Mouse (Mus musculus) spleen, adult 2 months (tissue): ENCODE measurements around the gene Tfb2m. TPM values are rescaled to one million over a fixed set of nuclear protein-coding genes. Genes with fewer than 3 reads are reported as not detected.
A peak's percentile ranks its signal among the peaks of the same experiment; 100 is the strongest.

Experiments
- DNase-seq, 2 experiments: peaks; one replicate each; pipeline versions ENCODE4 v3.0.0 to v3.0.0-alpha.2; 2012 to 2021; ENCODE audit warnings: low spot score in 2 of 2, low read depth in 1 of 2
- H3K27ac ChIP-seq: fragments of 200-500 bp; 2 replicates; pipeline ENCODE4 v1.5.1; 2012; ENCODE audit warnings: low read length, inconsistent platforms; ENCODE audit not compliant: insufficient read depth
- H3K27me3 ChIP-seq: fragments of 200-500 bp; 2 replicates; pipeline ENCODE4 v1.6.1; 2012; ENCODE audit warnings: mild to moderate bottlenecking, moderate library complexity, low read length, inconsistent platforms; ENCODE audit not compliant: control insufficient read depth, insufficient read depth
- H3K36me3 ChIP-seq: fragments of 200-500 bp; 2 replicates; pipeline ENCODE4 v1.6.1; 2012; ENCODE audit warnings: mild to moderate bottlenecking, low read length, inconsistent platforms; ENCODE audit not compliant: control insufficient read depth, insufficient read depth
- H3K4me1 ChIP-seq: fragments of 200-500 bp; 2 replicates; pipeline ENCODE4 v1.6.1; 2011; ENCODE audit warnings: inconsistent platforms; ENCODE audit not compliant: control insufficient read depth, insufficient read depth, insufficient read length
- H3K4me3 ChIP-seq: fragments of 200-500 bp; 2 replicates; pipeline ENCODE4 v1.5.1; 2011; ENCODE audit warnings: mild to moderate bottlenecking, inconsistent platforms; ENCODE audit not compliant: insufficient read depth, insufficient read length; ENCODE audit errors: extremely low read depth
- CTCF ChIP-seq: fragments of 200-500 bp; IDR thresholded peaks from 2 replicates; pipeline ENCODE4 v1.5.1; 2011; ENCODE audit warnings: mild to moderate bottlenecking, inconsistent platforms; ENCODE audit not compliant: insufficient read depth, insufficient read length, insufficient replicate concordance; ENCODE audit errors: extremely low read depth
- POLR2A ChIP-seq: fragments of 200-500 bp; IDR thresholded peaks from 2 replicates; pipeline ENCODE4 v1.6.1; 2011; ENCODE audit warnings: low read depth, low read length, inconsistent platforms
- WGBS: fragments of 180-500 bp; shearing (Covaris S2); methylation state at CpG from one replicate; pipeline ENCODE4 v1.1.7; 2018; 5-methylcytosine and 5-hydroxymethylcytosine counted together
- polyA plus RNA-seq: library from polyadenylated mRNA; depleted of rRNA; stranded (reverse); fragments of >200 nt; gene quantifications from 2 replicates; pipeline ENCODE4 v1.2.3, GENCODE M21; 2012

The Tfb2m gene
- polyA plus RNA-seq, 1 experiment, result 4.4 TPM

- no peak for TF ChIP-seq CTCF
- no peak for TF ChIP-seq POLR2A
- Histone ChIP-seq H3K4me1 (no peaks in the 10 kb centered on the region; the same call in none of the 2 replicates), H3K27me3 (no peaks in the 10 kb centered on the region), H3K36me3 (peaks cover 4% of the 10 kb centered on the region; the same call in 1 of the 2 replicates), H3K27ac (no peak overlapping the region), H3K4me3 (no peak overlapping the region)
- WGBS, result 90% methylated on average over 9 of the region's 9 CpGs
- DNase-seq, result no peak
These were observed 39.6 kb upstream of the Tfb2m start for GRCm38 (mm10) chr1:179585646-179586045.

GRCm38 (mm10) chr1:179584220-179584619, 38.2 kb upstream of the Tfb2m start:
- DNase-seq, result no peak
- TF ChIP-seq POLR2A, result no peak
- TF ChIP-seq CTCF, result no peak
- no peak overlapping the region for H3K27ac ChIP-seq
- no peaks in the 10 kb centered on the region; the same call in none of the 2 replicates for H3K4me1 ChIP-seq
- H3K27me3 ChIP-seq, result no peaks in the 10 kb centered on the region
- no peak overlapping the region for H3K4me3 ChIP-seq
- WGBS, result 90% methylated on average over 4 of the region's 4 CpGs
- peaks cover 9% of the 10 kb centered on the region for H3K36me3 ChIP-seq

GRCm38 (mm10) chr1:179583090-179583489, 37.0 kb upstream of the Tfb2m start:
- WGBS, result 77% methylated on average over 3 of the region's 3 CpGs
- H3K36me3 ChIP-seq, result peaks cover 9% of the 10 kb centered on the region
- no peaks in the 10 kb centered on the region; the same call in none of the 2 replicates for H3K4me1 ChIP-seq

GRCm38 (mm10) chr1:179582021-179582433, 36.0 kb upstream of the Tfb2m start:
- DNase-seq, result no peak
- no peak for TF ChIP-seq POLR2A
- TF ChIP-seq CTCF, result no peak
- H3K27me3 ChIP-seq, result no peaks in the 10 kb centered on the region
- peaks cover 9% of the 10 kb centered on the region for H3K36me3 ChIP-seq
- H3K4me3 ChIP-seq, result no peak overlapping the region
- no peaks in the 10 kb centered on the region; the same call in none of the 2 replicates for H3K4me1 ChIP-seq
- WGBS, result 75% methylated on average over 6 of the region's 6 CpGs
- H3K27ac ChIP-seq, result no peak overlapping the region

More at GRCm38 (mm10) chr1:179583090-179583489, 37.0 kb upstream of the Tfb2m start:
- no peak for DNase-seq
- TF ChIP-seq CTCF (no peak), POLR2A (no peak)
- H3K27ac ChIP-seq, result no peak overlapping the region
- no peaks in the 10 kb centered on the region for H3K27me3 ChIP-seq
- no peak overlapping the region for H3K4me3 ChIP-seq

- DNase-seq, result no peak
- 93% methylated on average over 10 of the region's 10 CpGs for WGBS
- Histone ChIP-seq H3K27me3 (no peaks in the 10 kb centered on the region), H3K36me3 (peaks cover 9% of the 10 kb centered on the region), H3K4me3 (no peak overlapping the region), H3K4me1 (no peaks in the 10 kb centered on the region; the same call in 1 of the 2 replicates), H3K27ac (no peak overlapping the region)
- no peak for TF ChIP-seq CTCF
- no peak for TF ChIP-seq POLR2A
These were observed 35.4 kb upstream of the Tfb2m start for GRCm38 (mm10) chr1:179581422-179581821.

- TF ChIP-seq POLR2A (no peak), CTCF (no peak)
- no peaks in the 10 kb centered on the region for H3K4me1 ChIP-seq
- no peak for DNase-seq
- WGBS, result 81% methylated on average over 8 of the region's 8 CpGs
- no peak overlapping the region for H3K27ac ChIP-seq
- no peak overlapping the region for H3K4me3 ChIP-seq
- H3K36me3 ChIP-seq, result peaks cover 9% of the 10 kb centered on the region
- H3K27me3 ChIP-seq, result no peaks in the 10 kb centered on the region
These were observed 34.1 kb upstream of the Tfb2m start for GRCm38 (mm10) chr1:179580200-179580599.

- H3K27ac ChIP-seq, result no peak overlapping the region; the same call in 1 of the 2 replicates
- DNase-seq, result peak in 1 of 2 experiments; percentile 12
- WGBS, result 47% methylated on average over 6 of the region's 6 CpGs
- H3K4me1 ChIP-seq, result no peaks in the 10 kb centered on the region
- no peaks in the 10 kb centered on the region for H3K27me3 ChIP-seq
- no peak overlapping the region for H3K4me3 ChIP-seq
- no peak for TF ChIP-seq CTCF
- TF ChIP-seq POLR2A, result no peak
- peaks cover 9% of the 10 kb centered on the region for H3K36me3 ChIP-seq
These were observed 32.6 kb upstream of the Tfb2m start for GRCm38 (mm10) chr1:179578625-179579024.
